Mouse (Mus musculus): ENCODE measurements at regions not wholly inside any gene's neighbourhood (a gene's known extent, or its start where the extent isn't known, plus 50 kb on each side); places are given as distances from the start of the nearest gene placed in this dataset.

GRCm38 (mm10) chr2:33983112-33983748, 95.5 kb upstream of the Mvb12b start:
- TF ChIP-seq CTCF (IDR thresholded peaks at IDR 0.05; ENCODE audit: low read depth, low read length) (no peak), TAL1 (conservative IDR thresholded peaks at IDR 0.05; ENCODE audit: low read depth, low read length) (no peak), GATA1 (IDR thresholded peaks at IDR 0.05; ENCODE audit: borderline replicate concordance, low read length) (no peak)
